Mouse (Mus musculus): ENCODE measurements around the gene Arhgap23.
A peak's percentile ranks its signal among the peaks of the same experiment; 100 is the strongest.

The Arhgap23 gene

GRCm38 (mm10) chr11:97466444-97467160 lies 51.3 kb downstream of the Arhgap23 start:
- DNase-seq (ENCODE audit: low read depth) = no peak

GRCm38 (mm10) chr11:97468639-97469287 lies 53.4 kb downstream of the Arhgap23 start:
- peak; percentile 87 for DNase-seq (ENCODE audit: low read depth)

GRCm38 (mm10) chr11:97469828-97470227 lies 54.5 kb downstream of the Arhgap23 start:
- no peak for DNase-seq (ENCODE audit: low read depth)

- DNase-seq (ENCODE audit: low read depth) = no peak
Observed at GRCm38 (mm10) chr11:97471276-97471675, 55.9 kb downstream of the Arhgap23 start.

GRCm38 (mm10) chr11:97476334-97477095 lies 61.2 kb downstream of the Arhgap23 start:
- peak; percentile 65 for DNase-seq (ENCODE audit: low read depth)

GRCm38 (mm10) chr11:97477431-97477830 lies 62.1 kb downstream of the Arhgap23 start:
- no peak for DNase-seq (ENCODE audit: low read depth)

GRCm38 (mm10) chr11:97478345-97478744 lies 63.0 kb downstream of the Arhgap23 start:
- DNase-seq (ENCODE audit: low read depth) = no peak

GRCm38 (mm10) chr11:97479085-97479484 lies 63.8 kb downstream of the Arhgap23 start:
- DNase-seq (ENCODE audit: low read depth) = no peak

GRCm38 (mm10) chr11:97479824-97480223 lies 64.5 kb downstream of the Arhgap23 start:
- no peak for DNase-seq (ENCODE audit: low read depth)

- DNase-seq (ENCODE audit: low read depth) = no peak
Observed at GRCm38 (mm10) chr11:97485661-97486060, 70.3 kb downstream of the Arhgap23 start.

GRCm38 (mm10) chr11:97487656-97488055 lies 72.3 kb downstream of the Arhgap23 start:
- DNase-seq (ENCODE audit: low read depth) = no peak

- DNase-seq (ENCODE audit: low read depth) = peak; percentile 74
Observed at GRCm38 (mm10) chr11:97489589-97490324, 74.4 kb downstream of the Arhgap23 start.

- DNase-seq (ENCODE audit: low read depth) = no peak
Observed at GRCm38 (mm10) chr11:97491640-97492039, 76.3 kb downstream of the Arhgap23 start.

- DNase-seq (ENCODE audit: low read depth) = no peak
Observed at GRCm38 (mm10) chr11:97492836-97493235, 77.5 kb downstream of the Arhgap23 start.

- DNase-seq (ENCODE audit: low read depth) = no peak
Observed at GRCm38 (mm10) chr11:97497543-97497942, 82.2 kb downstream of the Arhgap23 start.

GRCm38 (mm10) chr11:97499865-97500719 lies 84.8 kb downstream of the Arhgap23 start, which contains the start of gene 4933428G20Rik:
Gene 4933428G20Rik, minus strand, starts transcription at chr11:97500340.
- DNase-seq (ENCODE audit: low read depth) = no peak

- DNase-seq (ENCODE audit: low read depth) = no peak
Observed at GRCm38 (mm10) chr11:97500720-97501448, 85.6 kb downstream of the Arhgap23 start.

- no peak for DNase-seq (ENCODE audit: low read depth)
Observed at GRCm38 (mm10) chr11:97502383-97502782, 87.0 kb downstream of the Arhgap23 start.

- no peak for DNase-seq (ENCODE audit: low read depth)
Observed at GRCm38 (mm10) chr11:97502846-97503245, 87.5 kb downstream of the Arhgap23 start.

- no peak for DNase-seq (ENCODE audit: low read depth)
Observed at GRCm38 (mm10) chr11:97505784-97506183, 90.5 kb downstream of the Arhgap23 start.

Data from c-Kit-positive CD71-negative TER-119-negative erythroid progenitor cells, embryonic 14.5 days (primary cell).